Mouse (Mus musculus) heart, embryonic 11.5 days (tissue): ENCODE measurements around the gene Cp. TPM values are rescaled to one million over a fixed set of nuclear protein-coding genes. Genes with fewer than 3 reads are reported as not detected.
A peak's percentile ranks its signal among the peaks of the same experiment; 100 is the strongest.
"Not testable (repeated sequence)": the region's sequence is repeated elsewhere in the genome, so short reads cannot be mapped to it uniquely, and the experiment has no call there.

Experiments
- ATAC-seq: fragments of 200-750 bp; cut with Nextera tagmentation; replicated peaks from 2 replicates; pipeline ENCODE4 v1.8.0; 2017; ENCODE audit warnings: moderate library complexity; ENCODE audit not compliant: insufficient number of reproducible peaks, low FRiP score, low TSS enrichment
- H3K27ac ChIP-seq: fragments of 300-500 bp; sonication (generic); 2 replicates; pipeline ENCODE4 v1.5.1; 2014; ENCODE audit warnings: mild to moderate bottlenecking, low read depth, low read length
- H3K27me3 ChIP-seq: fragments of 300-500 bp; sonication (generic); 2 replicates; pipeline ENCODE4 v1.6.1; 2014; ENCODE audit warnings: mild to moderate bottlenecking, low read length, mixed read lengths; ENCODE audit not compliant: control insufficient read depth, insufficient read depth
- H3K36me3 ChIP-seq: fragments of 300-500 bp; sonication (generic); 2 replicates; pipeline ENCODE4 v1.6.1; 2014; ENCODE audit warnings: mild to moderate bottlenecking, low read length, moderate library complexity, mixed read lengths; ENCODE audit not compliant: control insufficient read depth, insufficient read depth
- H3K4me1 ChIP-seq: fragments of 300-500 bp; sonication (generic); 2 replicates; pipeline ENCODE4 v1.6.1; 2014; ENCODE audit warnings: low read length; ENCODE audit not compliant: control insufficient read depth, insufficient read depth
- H3K4me2 ChIP-seq: fragments of 300-500 bp; sonication (generic); 2 replicates; pipeline ENCODE4 v1.6.1; 2014; ENCODE audit warnings: mild to moderate bottlenecking, moderate library complexity
- H3K4me3 ChIP-seq: fragments of 300-500 bp; sonication (generic); 2 replicates; pipeline ENCODE4 v1.5.1; 2014; ENCODE audit warnings: low read depth, low read length
- H3K9ac ChIP-seq: fragments of 300-500 bp; sonication (generic); 2 replicates; pipeline ENCODE4 v1.6.1; 2014; ENCODE audit warnings: mild to moderate bottlenecking, low read depth, low read length, moderate library complexity
- H3K9me3 ChIP-seq: fragments of 300-500 bp; sonication (generic); replicated peaks from 2 replicates; pipeline ENCODE4 v1.6.1; 2016; ENCODE audit warnings: low read length; ENCODE audit not compliant: control insufficient read depth
- WGBS: fragments of 180-500 bp; shearing (Covaris S2); extraction: QIAGEN DNeasy Blood & Tissue Kit; methylation state at CpG from one replicate; pipeline ENCODE4 v1.1.7; 2014; ENCODE audit not compliant: insufficient replicate concordance; 5-methylcytosine and 5-hydroxymethylcytosine counted together
- polyA plus RNA-seq: library from polyadenylated mRNA; unstranded; fragments of >200 nt; fragmentation: Nextera tagmentation; extraction: Ambion mirVana; gene quantifications from 2 replicates; pipeline ENCODE4 v1.2.1, GENCODE M21; 2014

Cp gene
- polyA plus RNA-seq = 0.33 TPM in 1 of 2 replicates, not detected in the other

DNA sequence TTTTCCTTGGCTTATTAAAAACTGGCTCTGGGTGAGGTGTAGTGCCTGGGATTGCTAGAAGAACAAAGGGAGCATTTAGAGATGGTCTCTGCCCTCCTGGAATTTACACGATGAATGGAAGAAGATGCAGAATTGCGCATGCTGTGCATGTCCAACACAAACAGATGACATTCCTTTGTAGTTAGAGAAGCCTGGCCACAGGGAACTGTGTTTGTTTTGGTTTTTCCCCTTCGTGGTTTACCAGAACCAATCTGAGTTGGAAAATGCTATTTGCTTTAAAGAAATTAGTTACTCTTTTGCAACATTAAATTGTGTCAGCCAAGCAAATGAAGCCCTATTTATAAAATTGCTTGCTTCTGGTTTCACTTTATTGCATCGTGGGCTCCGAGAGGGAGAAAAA, at the start of gene Cp:
TSS of gene Cp (plus strand) at position 170 of the 400 bp plus-strand sequence.
- Histone ChIP-seq H3K27ac (no peak within 1 kb of the TSS), H3K4me1 (no peaks in the 10 kb centered on the region), H3K27me3 (no peaks in the 10 kb centered on the region), H3K9ac (no peak within 1 kb of the TSS), H3K36me3 (no peaks in the 10 kb centered on the region), H3K4me2 (no peak within 1 kb of the TSS), H3K9me3 (no peaks in the 10 kb centered on the region), H3K4me3 (no peak within 1 kb of the TSS)
- no peak for ATAC-seq
- WGBS = 60% methylated on average over 5 of the region's 5 CpGs

DNA sequence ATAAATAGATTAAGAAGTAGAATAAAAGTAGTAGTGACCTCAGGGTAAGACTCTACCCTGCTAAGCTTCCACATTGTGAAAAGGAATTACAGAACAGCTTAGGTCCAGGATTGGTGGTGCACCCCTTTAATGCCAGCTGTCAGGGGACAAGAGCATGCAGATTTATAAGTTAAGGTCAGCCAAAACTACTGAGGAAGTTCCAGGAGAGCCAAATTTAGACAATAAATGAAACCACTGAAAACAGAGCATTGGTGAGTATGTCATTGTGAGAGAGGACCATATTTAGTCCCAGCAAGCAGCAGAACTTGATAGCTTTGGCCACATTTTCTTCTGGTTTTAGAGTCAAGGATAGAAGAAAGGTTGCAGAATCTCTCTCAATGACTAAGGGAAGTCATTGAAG, 8.3 kb upstream of the Cp start:
- no peak overlapping the region for H3K9ac ChIP-seq
- H3K27me3 ChIP-seq = no peaks in the 10 kb centered on the region
- H3K36me3 ChIP-seq = no peaks in the 10 kb centered on the region
- ATAC-seq = no peak
- no peak overlapping the region for H3K27ac ChIP-seq
- H3K4me1 ChIP-seq = no peaks in the 10 kb centered on the region
- H3K9me3 ChIP-seq = no peaks in the 10 kb centered on the region
- H3K4me2 ChIP-seq = no peak overlapping the region
- H3K4me3 ChIP-seq = no peak overlapping the region

DNA sequence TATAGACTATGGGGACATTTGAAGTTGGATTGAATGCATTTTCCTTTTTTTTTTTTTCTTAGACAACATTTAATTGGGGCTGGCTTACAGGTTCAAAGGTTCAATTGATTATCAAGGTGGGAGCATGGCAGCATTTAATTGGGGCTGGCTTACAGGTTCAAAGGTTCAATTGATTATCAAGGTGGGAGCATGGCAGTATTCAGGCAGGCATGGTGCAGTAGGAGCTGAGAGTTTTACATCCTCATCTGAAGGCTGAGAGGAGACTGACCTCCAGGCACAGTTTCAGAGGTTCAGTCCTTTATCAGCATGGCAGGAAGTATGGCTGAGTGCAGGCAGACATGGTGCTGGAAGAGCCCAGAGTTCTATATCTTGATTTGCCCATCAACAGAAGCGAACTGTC, 7.5 kb upstream of the Cp start:
- not testable (repeated sequence) for ATAC-seq, H3K9ac ChIP-seq, H3K27ac ChIP-seq, H3K9me3 ChIP-seq, H3K27me3 ChIP-seq, H3K36me3 ChIP-seq, H3K4me2 ChIP-seq, H3K4me3 ChIP-seq, H3K4me1 ChIP-seq
- WGBS = 47% methylated on average over 1 of the region's 1 CpGs

DNA sequence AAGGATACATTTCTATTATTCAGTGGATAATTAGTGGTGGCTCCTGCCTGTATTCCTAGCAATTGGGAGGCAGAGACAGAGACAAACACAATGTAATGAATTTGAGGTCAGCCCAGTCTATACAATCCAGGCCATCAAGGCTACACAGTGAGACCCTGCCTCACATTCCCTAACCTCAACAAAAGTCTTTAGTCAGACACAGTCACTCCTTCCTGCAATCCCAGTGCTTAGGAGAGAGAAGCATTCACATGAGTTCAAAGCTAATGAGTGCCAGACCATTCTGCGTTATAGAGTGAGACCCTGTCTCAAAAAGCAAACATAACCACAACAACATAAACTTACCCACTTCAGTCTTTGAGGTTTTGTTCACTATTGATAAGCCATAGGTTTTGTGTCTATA, 3.4 kb upstream of the Cp start:
- Histone ChIP-seq H3K9me3 (no peaks in the 10 kb centered on the region), H3K4me2 (no peak overlapping the region), H3K4me3 (no peak overlapping the region), H3K36me3 (no peaks in the 10 kb centered on the region), H3K9ac (no peak overlapping the region), H3K27ac (peak overlapping the region; percentile 42; the same call in 1 of the 2 replicates), H3K27me3 (no peaks in the 10 kb centered on the region), H3K4me1 (no peaks in the 10 kb centered on the region)
- WGBS = 60% methylated on average over 1 of the region's 1 CpGs
- ATAC-seq = no peak

DNA sequence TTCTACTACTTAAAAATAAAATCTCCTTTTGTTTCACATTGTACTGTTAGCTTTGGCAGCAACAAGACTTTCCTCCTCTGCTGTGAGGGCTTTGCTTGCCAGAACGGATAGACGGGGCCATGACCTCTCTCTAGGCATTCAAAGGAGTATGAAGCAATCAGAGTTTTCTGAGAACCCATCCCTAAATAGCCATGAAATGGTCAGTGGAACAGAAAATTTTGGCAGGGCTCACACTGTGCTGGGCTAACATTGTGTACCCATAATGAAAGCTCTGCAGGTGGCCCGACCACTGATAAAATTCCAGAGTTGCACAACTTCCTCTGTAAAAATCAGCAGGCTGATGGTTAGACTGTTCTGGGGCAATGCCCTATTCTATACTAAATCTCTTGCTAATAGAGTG, 3.0 kb upstream of the Cp start:
- ATAC-seq = peak; percentile 31; the same call in 1 of the 2 replicates
- Histone ChIP-seq H3K36me3 (no peaks in the 10 kb centered on the region), H3K4me1 (no peaks in the 10 kb centered on the region), H3K27me3 (no peaks in the 10 kb centered on the region), H3K9me3 (no peaks in the 10 kb centered on the region), H3K4me3 (no peak overlapping the region), H3K27ac (no peak overlapping the region), H3K4me2 (no peak overlapping the region), H3K9ac (no peak overlapping the region)
- 38% methylated on average over 3 of the region's 3 CpGs for WGBS

DNA sequence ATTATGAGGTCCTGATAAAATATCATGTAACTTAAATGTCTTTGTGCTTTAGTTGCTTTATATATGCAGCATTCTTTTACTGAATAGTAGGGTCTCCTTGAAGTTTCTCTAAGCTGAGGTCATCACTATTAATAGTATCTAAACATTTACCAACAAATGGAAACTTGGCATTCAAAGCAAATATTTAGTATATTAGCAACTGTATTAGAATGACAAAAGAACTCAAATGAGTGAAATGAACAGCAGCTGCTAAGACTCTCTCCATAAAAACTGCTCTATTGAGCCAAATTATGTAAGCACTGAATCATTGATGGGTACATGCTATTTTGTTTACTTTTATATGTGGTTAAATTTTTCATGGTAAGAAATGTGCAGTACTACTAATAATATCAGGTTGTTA, 1.2 kb downstream of the Cp start:
- Histone ChIP-seq H3K27ac (no peak overlapping the region), H3K4me3 (no peak overlapping the region), H3K9ac (no peak overlapping the region), H3K36me3 (no peaks in the 10 kb centered on the region), H3K9me3 (no peaks in the 10 kb centered on the region), H3K27me3 (no peaks in the 10 kb centered on the region), H3K4me1 (no peaks in the 10 kb centered on the region), H3K4me2 (no peak overlapping the region)
- ATAC-seq = no peak

DNA sequence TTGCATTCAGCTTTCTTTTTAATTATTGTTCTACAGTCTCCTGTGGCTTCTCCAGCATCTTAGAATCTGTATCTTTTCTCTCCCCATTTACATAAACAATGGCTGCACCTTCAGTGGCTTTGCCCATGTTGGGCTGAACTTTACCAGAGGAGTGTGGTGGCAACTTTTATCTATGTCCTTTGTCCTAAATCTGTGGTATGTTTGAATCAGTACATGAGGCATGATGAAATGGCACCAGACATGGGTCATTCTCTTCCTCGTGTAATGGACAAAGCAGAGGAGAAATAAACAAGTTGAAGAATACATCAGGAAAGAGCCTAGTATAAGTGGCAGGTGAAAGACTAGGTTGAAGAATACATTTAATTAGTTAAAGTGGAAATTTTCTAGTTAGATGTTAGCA, 2.1 kb downstream of the Cp start:
- Histone ChIP-seq H3K9me3 (no peaks in the 10 kb centered on the region), H3K4me2 (no peak overlapping the region), H3K4me1 (no peaks in the 10 kb centered on the region), H3K27ac (no peak overlapping the region), H3K4me3 (no peak overlapping the region), H3K27me3 (no peaks in the 10 kb centered on the region), H3K36me3 (no peaks in the 10 kb centered on the region), H3K9ac (no peak overlapping the region)
- 63% methylated on average over 1 of the region's 1 CpGs for WGBS
- no peak for ATAC-seq

DNA sequence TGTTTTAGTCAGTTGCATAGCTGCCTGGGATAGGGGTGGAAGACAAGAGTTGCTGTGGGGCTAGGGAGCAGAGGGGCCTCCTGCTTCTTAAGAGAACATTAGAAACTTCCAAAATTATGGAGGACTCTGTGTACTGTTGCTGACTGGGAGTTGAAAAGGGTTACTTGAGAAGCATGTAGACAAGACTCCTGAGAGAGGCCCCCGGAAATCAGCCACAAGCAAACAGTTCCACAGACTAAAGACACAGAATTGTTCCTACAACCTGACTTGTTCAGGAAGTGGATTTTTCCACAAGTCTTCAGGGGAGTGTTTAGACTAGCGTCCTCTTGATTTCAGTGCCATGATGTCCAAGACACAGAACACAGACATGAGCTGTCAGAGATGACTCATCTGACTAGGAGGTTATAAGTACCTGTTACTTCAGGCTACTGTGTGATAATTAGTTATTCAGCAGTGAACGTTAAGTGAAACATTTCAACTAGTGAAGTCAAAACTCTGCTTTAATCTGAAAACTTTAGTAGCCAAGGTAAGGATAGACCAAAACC, 3.8 kb downstream of the Cp start:
- Histone ChIP-seq H3K27ac (no peak overlapping the region), H3K4me2 (no peak overlapping the region), H3K27me3 (no peaks in the 10 kb centered on the region), H3K4me1 (peaks cover 8% of the 10 kb centered on the region), H3K4me3 (no peak overlapping the region), H3K9ac (no peak overlapping the region), H3K36me3 (no peaks in the 10 kb centered on the region), H3K9me3 (no peaks in the 10 kb centered on the region)
- ATAC-seq = no peak
- WGBS = 58% methylated on average over 3 of the region's 3 CpGs

DNA sequence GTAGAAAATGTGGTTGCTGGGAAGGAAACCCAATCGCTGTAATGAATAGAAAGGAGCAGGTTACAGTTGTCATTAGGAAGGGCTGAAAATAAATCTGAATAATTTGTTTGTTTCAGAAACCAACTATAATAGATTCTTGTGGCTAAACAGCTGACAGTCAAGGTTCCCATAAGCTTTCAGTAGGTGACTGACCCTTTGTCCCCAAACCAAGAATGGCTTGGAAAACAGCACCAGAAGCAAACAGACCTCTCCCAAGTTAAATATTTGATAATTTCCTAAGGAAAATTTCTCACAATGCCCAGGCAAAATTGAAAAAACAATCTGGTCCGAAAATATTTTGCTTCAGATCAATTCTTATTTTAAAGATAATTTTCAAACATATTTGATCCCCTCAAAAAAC, 4.5 kb downstream of the Cp start:
- Histone ChIP-seq H3K27ac (no peak overlapping the region), H3K4me1 (peaks cover 8% of the 10 kb centered on the region), H3K9ac (no peak overlapping the region), H3K36me3 (no peaks in the 10 kb centered on the region), H3K4me3 (no peak overlapping the region), H3K27me3 (no peaks in the 10 kb centered on the region), H3K4me2 (no peak overlapping the region), H3K9me3 (no peaks in the 10 kb centered on the region)
- WGBS = 77% methylated on average over 2 of the region's 2 CpGs
- ATAC-seq = no peak
